Mouse (Mus musculus) testis, adult 2 months (tissue): Measurements from ENCODE around the gene Gamt.

Source experiments
- CTCF ChIP-seq: fragments of 200-500 bp; IDR thresholded peaks from 2 replicates; pipeline ENCODE4 v1.5.1; 2012; ENCODE audit warnings: low read depth, mild to moderate bottlenecking, inconsistent platforms, low read length, moderate library complexity; ENCODE audit not compliant: control insufficient read depth, insufficient read depth, insufficient replicate concordance
- POLR2A ChIP-seq: fragments of 200-500 bp; IDR thresholded peaks from 2 replicates; pipeline ENCODE4 v1.6.1; 2012; ENCODE audit warnings: low read depth, mild to moderate bottlenecking, inconsistent platforms, low read length, moderate library complexity; ENCODE audit not compliant: control insufficient read depth

DNA sequence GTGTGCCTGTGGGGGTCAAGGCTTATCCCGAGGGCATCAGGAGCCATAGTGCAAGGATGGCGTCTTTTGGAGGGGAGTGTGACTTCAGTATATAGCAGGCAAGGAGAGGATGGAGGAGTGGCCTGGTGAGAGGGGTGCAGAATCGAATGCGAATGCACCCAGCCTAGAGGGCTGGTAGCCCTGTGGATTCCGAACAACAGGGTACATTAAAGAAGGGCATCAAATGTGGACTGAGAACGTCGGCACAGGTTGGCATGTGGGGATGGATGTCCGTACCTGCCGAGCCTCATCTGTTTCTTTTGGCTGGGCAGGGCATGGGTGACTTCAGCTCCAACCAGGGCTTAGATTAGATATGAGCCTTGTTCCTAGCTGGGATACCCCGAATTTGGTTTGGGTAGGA lies 39.0 kb upstream of the Gamt start:
- TF ChIP-seq CTCF (no peak), POLR2A (no peak)
